Mouse (Mus musculus): Measurements from ENCODE around the gene Myo5a. TPM values are rescaled to one million over a fixed set of nuclear protein-coding genes. Genes with fewer than 3 reads are reported as not detected.
A peak's percentile ranks its signal among the peaks of the same experiment; 100 is the strongest.

Myo5a gene
- 100 to 1,000 TPM; 214 to 223 (median 215) TPM for total RNA-seq (2022)

DNA sequence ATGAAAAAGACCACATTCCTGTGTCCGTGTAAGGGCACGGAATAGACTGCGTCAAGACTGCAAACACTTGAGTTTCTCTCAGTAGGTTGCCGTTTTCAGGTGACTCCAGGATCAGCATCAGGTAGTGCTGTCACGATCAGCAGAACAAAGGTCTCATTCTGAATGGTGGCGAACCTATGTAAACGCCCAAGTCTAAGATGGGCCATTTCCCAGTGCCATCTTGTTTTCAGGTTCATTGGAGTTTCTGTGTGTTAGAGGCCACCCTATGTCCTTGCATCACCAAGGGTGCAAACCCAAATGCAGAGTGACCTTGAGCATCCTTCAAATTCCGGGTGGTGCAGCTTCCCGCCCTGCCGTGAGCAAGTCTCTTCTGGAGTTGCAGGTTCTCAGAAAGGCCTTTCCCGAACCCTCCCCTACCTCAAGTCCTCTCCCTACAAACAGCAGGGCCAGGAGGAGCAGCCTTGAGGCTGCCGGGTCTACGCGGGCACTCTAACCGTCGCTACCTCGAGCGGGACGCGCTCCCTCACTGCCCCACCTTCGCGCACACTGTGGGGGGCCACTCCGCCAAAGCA, at the start of gene Myo5a:
Myo5a (plus strand) TSS at position 559 of the 572 bp plus-strand sequence.
- DNase-seq (ENCODE audit: low spot score in 2 of 2): no peak

GRCm38 (mm10) chr9:75022546-75022945, 48.3 kb upstream of the Myo5a start:
- no peak for DNase-seq (ENCODE audit: low spot score in 2 of 2)

DNA sequence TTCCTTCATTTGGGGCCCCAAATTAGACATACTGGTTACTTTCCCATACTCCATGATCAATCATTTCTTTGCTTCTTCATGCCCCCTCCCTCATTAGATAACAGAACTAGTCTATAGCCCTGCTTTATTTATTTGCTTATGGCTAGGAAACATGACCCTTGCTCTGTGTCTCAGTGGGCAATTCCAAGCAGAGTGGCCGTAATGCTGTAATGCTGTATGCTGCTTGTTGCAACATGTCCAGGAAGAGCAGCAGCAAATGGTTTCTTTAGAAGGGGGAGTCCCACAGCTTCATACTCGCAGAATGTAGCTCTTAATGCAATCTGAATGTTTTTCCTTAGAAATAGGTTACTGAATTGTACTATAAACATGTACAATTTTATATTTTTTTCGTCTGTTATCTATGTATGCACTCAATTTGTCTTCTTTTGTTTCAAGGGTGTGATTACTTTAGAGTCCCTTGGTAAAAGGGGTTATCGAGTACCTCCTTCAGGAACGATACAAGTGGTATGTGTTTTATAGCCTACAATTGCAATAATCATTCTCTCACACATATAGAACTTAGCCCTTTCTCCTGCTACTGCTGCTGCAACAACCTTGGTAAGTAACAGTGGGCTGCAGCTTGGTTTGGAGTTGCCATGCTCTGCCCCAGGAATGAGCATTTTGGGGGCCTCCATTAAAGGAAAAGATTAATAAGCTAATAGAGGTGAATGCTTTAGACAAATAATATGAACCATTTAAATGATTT, 47.5 kb upstream of the Myo5a start:
- no peak for DNase-seq (ENCODE audit: low spot score in 2 of 2)

DNA sequence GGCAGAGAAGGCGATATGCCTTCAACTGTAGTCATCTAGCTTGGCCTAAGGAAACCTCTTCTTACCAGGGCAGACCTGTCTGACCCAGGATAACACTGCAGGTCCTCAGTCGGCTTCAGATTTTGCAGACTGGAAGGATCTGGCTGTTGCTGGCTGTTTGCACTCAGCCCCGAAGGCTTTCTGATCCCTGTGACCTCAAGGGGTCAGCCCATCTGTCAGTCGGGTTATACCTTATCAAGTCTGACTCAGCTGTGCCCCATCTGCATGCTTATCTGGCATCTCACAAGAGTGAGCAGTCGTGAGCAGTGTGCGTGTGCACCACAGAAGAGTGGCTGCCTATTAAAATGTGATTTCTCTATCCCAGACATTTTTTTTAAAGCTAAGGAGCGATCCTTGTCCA, 46.7 kb upstream of the Myo5a start:
- no peak for DNase-seq (ENCODE audit: low spot score in 2 of 2)

DNA sequence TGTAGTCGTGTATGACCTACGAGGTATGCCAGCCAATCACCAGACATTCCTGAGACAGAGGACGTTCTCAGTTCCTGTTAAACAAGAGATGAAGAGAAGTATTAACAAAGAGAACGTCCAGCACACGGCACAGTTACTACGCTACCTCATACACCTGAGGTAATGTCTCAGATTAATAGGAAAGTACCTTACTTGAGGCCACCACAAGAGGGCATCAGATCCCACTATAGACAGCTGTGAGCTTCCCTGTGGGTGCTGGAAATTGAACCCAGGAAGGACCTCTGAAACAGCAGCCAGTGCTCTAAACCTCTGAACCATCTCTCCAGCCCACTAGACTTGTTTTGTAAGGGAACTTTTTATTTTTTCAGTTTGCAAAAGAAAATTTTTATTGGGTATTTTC, 45.1 kb upstream of the Myo5a start:
- DNase-seq (ENCODE audit: low spot score in 2 of 2): no peak

DNA sequence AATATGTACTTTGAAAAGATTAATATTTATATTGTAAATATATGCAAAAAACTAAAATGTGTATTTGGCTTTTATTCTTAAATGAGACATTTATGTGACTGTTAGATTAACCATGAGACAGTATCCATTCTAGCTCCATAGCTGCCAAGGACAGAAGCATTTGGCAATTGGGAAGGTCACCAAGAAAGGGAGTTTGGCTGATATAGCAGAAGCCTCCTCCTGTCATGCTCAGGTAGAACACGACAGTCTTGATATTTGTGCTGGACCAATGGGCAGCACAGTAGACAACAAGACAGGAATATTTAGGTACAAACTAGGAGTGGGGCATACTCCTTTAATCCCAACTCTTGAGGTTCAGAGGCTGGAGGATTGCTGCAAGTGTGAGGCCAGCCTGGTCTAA, 38.4 kb upstream of the Myo5a start:
- no peak for DNase-seq (ENCODE audit: low spot score in 2 of 2)

GRCm38 (mm10) chr9:75033141-75033540, 37.7 kb upstream of the Myo5a start:
- DNase-seq (ENCODE audit: low spot score in 2 of 2): no peak

- no peak for DNase-seq (ENCODE audit: low spot score in 2 of 2)
Measured at GRCm38 (mm10) chr9:75034691-75035090, 36.1 kb upstream of the Myo5a start.

DNA sequence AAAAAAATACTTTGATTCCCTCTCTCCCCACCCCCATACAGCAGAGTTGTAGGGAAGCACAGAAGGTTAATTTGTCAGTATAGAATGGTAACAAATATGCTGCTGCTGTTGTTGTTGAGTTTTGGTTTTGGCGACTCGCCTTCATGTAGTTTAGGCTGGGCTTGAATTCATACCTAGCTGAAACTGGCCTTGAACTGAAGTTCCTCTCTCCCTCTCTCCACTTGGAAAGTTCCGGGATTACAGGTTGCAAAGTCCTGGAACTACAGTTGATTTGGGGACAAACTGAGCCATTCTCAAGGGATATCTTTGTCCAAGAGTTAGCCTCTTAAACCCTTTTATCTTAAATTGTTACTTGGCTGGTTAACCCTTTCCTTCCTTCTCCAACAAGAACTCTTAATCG, 34.9 kb upstream of the Myo5a start:
- no peak for DNase-seq (ENCODE audit: low spot score in 2 of 2)

- peak; percentile 81 to 85 for DNase-seq (ENCODE audit: low spot score in 2 of 2)
Measured at GRCm38 (mm10) chr9:75037451-75038356, 33.1 kb upstream of the Myo5a start, which contains the start of gene Arpp19. Gene Arpp19, plus strand, starts transcription at chr9:75037614.

DNA sequence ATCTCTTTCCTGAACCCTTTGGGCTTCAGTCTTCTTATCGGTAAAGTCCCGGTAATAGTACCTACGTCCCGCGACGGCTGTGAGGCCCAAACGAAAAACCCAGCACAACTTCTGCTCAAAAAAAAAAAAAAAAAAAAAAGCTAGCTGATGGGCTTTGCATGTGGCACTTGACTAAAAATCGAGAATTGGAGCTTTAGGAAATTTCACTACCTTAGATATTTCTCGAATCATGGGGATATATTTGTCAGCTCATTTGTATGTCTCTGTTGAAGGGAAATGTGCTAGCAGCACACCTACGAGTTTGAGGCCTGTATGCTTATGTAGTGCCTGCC, 32.5 kb upstream of the Myo5a start:
- DNase-seq (ENCODE audit: low spot score in 2 of 2): no peak

- DNase-seq (ENCODE audit: low spot score in 2 of 2): no peak
Measured at GRCm38 (mm10) chr9:75040566-75040965, 30.2 kb upstream of the Myo5a start.

GRCm38 (mm10) chr9:75041840-75042525, 28.8 kb upstream of the Myo5a start:
- no peak for DNase-seq (ENCODE audit: low spot score in 2 of 2)

- DNase-seq (ENCODE audit: low spot score in 2 of 2): no peak
Measured at GRCm38 (mm10) chr9:75043191-75043590, 27.6 kb upstream of the Myo5a start.

DNA sequence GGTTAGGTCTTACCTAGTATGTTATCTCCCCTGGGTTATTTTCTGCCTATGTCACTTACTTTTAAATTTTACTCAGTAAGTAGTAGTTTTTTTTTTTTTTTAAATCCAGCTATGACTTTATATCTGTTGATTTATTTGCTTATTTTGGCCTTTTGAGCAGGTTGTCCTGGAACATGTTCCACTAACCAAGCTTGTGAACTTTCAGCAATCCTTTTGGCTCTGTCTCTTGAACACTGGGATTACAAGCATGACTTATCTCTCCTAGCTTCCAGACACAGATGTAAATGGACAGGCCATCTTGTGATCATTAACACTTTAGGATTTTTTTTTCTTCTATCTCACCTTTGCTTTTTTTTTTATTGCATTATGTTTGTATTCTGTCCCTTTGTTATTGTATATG, 23.7 kb upstream of the Myo5a start:
- no peak for DNase-seq (ENCODE audit: low spot score in 2 of 2)

DNA sequence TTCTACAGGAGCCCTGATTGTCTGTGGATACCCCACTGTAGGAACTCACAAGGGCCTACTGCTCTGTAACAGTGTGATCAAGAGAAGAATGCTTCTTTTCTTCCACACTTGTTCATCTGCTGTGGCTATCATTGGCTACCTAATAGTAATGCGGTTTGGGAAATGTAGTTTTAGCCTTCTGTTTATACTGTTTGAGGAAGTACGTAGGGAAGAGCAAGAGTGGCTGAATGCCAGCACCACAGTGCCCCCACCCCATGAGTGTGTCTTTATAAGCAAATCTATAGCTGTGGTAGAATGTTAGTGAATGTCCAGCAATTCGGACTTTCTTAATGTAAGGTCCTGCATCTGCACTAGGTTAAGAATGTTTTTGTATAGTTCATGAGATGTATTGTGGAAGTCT, 21.7 kb upstream of the Myo5a start:
- DNase-seq (ENCODE audit: low spot score in 2 of 2): no peak

DNA sequence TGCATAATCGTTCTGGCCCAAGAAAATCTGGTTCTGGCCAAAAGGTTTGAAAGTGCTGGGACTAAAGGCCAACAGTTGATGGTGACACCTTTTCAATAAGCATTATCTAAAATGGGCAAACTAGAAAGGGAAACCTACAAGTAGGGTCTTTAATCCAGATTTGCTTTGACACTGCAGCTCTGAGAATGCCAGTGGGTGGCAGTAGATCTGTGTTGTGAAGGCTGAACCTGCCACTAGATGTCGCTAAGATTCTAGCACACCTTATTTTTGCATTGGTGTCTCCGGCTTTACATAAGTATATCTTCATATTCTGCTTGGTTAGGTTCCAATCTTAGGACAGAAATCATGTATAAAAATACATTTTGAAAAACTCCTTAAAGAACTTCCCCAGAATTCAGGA, 20.8 kb upstream of the Myo5a start:
- peak; percentile 66 to 80 for DNase-seq (ENCODE audit: low spot score in 2 of 2)

DNA sequence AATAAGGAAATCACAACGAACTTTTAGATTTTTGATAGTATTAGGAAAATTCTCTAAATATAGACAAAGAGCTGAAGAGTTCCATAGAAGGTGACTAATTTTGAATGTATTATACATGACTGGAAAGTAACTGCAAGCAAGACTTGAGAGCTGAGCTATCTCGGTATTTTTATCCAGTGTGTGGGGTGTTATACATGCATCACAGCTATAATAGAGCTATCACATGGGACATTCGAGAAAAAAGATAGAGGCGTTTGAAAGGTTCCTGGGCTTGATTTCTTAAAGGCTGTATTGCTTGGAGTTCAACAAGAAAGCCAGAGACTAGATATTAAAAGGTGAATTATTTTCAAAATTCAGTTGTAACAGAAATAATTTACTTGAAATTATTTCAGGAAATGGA, 19.0 kb upstream of the Myo5a start:
- no peak for DNase-seq (ENCODE audit: low spot score in 2 of 2)

GRCm38 (mm10) chr9:75055046-75055445, 15.8 kb upstream of the Myo5a start:
- DNase-seq (ENCODE audit: low spot score in 2 of 2): no peak

- DNase-seq (ENCODE audit: low spot score in 2 of 2): no peak
Measured at GRCm38 (mm10) chr9:75064678-75065331, 6.0 kb upstream of the Myo5a start.

- peak; percentile 54 to 68 for DNase-seq (ENCODE audit: low spot score in 2 of 2)
Measured at GRCm38 (mm10) chr9:75071029-75071705, 352 bp downstream of the Myo5a start.
